Mouse (Mus musculus) duodenum, adult 2 months (tissue): ENCODE measurements around the gene Cfap61. TPM values are rescaled to one million over a fixed set of nuclear protein-coding genes. Genes with fewer than 3 reads are reported as not detected.

Source experiments
- polyA plus RNA-seq: library from polyadenylated mRNA; depleted of rRNA; stranded (reverse); fragments of >200 nt; gene quantifications from 2 replicates; pipeline ENCODE4 v1.2.3, GENCODE M21; 2012; ENCODE audit warnings: low replicate concordance; rRNA removed

Cfap61 gene
- not detected in 2 replicates for polyA plus RNA-seq

GRCm38 (mm10) chr2:145934339-145935231 lies at the start of gene Cfap61, which contains the start of gene Crnkl1:
Gene Cfap61 (plus strand): TSS chr2:145934784.
Gene Crnkl1 (minus strand): TSS chr2:145935014.

GRCm38 (mm10) chr2:145901861-145902260 lies 32.7 kb upstream of the Cfap61 start, which contains the start of gene Naa20:
Gene Naa20 (plus strand): TSS chr2:145902099.

GRCm38 (mm10) chr2:146221076-146221928 lies 286.7 kb downstream of the Cfap61 start, which contains the start of gene Insm1:
Gene Insm1 (plus strand): TSS chr2:146221921.

Other genes with a start within 250 kb of the Cfap61 start
- 9.2 and 15.3 TPM in 2 replicates for gene Naa20, start 32.7 kb upstream of the Cfap61 start, polyA plus RNA-seq
- 2.1 and 7.1 TPM in 2 replicates for gene Crnkl1, start 230 bp downstream of the Cfap61 start, polyA plus RNA-seq